Mouse (Mus musculus) fibroblast of lung, adult 2 months (primary cell): Measurements from ENCODE around the gene Acap1.

ENCODE experiments used
- DNase-seq: peaks from one replicate; pipeline ENCODE4 v3.0.0-alpha.2; 2011; ENCODE audit warnings: low read depth

Acap1 gene

DNA sequence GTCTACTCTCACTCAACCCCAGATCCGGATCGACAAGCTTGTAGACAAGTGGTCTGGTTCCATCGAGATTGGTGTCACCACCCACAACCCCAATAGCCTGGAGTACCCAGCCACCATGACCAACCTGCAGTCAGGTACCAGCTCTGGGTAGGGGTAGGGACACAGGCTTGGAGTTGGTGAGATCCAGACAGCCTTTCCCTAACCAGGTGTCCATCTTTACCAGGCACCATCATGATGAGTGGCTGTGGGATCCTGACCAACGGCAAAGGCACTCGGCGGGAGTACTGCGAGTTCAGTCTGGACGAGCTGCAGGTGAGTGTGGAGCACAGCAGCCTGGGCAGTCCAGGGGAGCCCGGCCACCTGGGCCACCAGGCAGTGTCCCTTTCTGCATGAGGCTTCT is 9.0 kb upstream of the Acap1 start:
- DNase-seq = no peak

DNA sequence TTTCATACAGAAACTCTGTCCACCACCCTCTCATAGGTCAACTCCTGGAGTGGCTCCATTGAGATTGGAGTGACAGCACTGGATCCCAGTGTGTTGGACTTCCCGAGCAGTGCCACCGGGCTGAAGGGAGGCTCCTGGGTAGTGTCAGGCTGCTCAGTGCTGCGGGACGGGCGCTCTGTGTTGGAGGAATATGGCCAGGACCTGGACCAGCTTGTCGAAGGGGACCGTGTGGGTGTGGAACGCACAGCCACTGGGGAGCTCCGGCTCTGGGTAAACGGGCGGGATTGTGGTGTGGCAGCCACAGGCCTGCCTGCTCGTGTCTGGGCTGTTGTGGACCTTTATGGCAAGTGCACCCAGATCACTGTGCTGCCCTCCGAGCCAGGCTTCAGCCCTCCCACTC is 7.6 kb upstream of the Acap1 start:
- no peak for DNase-seq

DNA sequence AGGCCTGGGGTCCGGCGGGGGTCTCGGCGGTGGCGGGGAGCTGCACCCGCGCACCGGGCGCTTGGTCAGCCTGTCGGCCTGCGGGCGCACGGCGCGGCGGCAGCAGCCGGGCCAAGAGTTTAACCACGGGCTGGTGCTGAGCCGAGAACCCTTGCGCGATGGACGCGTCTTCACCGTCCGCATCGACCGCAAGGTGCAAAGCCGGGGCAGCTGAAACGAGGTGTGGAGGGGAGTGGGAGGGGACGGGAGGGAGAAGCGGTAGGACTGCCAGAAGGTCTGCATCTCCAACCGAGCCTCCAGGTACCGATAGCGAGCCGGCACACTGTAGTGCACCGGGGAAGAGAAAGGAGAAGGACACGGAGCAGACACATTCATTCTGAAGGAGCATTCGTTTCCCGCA is 6.7 kb upstream of the Acap1 start:
- no peak for DNase-seq

DNA sequence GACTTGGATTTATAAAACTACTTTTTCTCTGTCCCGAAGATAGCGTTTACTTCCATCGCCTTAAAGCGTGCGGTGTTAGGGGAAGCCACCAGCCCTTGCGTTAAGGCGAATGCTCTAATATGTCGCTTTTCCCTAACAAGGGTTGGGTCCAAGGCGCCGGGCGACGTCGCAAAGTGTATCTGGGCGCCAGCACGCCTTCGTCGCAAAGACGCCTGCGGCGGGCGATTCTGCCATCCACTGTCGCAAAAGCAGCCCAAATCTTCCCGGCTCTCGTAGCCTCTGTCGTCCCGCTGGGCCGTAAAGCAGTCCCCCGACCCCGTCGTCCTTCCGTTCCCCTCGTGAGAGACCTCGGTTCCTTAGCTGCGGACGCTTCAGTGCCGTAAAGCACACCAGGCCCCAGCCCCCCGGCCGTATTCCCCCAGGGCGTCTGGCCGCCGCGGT is 6.1 kb upstream of the Acap1 start:
- DNase-seq = peak; percentile 94

DNA sequence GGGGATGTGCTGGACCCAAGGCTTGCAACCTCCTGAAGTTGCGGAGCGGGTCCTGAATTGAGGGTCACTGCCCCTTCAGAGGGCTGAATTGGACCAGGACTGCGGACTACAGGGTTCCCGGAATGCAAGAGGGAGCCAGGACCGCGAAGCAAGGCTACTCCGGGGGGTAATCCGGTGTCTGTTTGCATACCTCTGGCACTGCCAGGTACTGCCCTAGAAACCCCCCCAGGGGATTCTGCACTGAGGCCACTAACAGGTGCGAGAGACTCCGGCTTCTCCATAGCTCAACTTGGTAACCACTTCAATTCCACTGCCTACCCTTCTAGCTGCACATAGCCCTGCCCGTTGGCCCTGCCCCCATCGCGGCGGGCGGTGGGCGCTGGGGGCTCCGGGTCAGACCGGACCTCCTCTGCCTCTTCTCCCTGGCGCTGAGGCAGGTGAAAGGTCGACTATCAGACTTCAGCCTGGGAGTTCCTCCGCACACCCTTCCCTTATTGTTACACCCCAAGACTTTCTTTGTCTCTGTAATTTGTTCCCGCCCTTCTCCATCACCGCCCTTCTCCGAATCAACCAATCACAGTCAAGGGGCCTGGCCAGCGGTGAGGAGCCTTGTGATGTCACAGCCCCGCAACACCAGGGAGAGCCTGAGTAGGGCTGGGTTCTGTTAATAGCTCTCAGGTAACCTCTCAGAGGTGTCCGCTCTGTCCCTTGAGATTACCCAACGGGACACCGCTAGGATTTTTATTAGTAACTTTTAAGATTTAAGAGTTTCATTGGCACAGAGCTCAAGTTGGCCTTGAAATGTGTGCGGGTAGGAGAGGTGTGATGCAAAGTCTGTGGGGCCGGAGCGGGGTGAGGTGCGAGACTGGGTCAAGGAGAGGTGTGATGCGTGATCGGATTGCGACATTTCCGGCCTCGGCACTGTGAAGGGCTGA is 5.4 kb upstream of the Acap1 start, which contains the start of the genes 2810408A11Rik and Neurl4:
2810408A11Rik (minus strand) TSS at position 517 of the 935 bp plus-strand sequence.
Neurl4 (plus strand) TSS at position 602 of the 935 bp plus-strand sequence.
- DNase-seq = peak; percentile 82

DNA sequence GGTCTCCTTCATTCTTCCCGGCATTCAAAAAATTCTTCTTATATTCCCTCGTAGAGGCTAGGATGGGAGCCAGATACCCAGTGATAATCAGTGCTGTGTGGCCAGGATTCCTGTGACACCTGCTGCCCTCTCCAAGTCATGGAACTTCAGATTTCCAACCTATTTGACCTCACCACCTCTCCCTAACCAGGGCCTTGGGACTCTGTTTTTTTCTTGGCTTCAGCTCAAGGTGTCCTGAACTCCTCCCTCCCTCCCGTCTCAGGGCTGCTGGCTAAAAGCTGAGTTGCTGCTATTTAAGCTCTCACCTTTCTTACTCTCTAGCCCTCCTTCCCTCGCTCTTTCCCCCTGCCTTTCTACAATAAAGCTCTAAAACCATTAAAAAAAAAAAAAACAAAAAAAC is 4.5 kb upstream of the Acap1 start:
- DNase-seq = no peak

DNA sequence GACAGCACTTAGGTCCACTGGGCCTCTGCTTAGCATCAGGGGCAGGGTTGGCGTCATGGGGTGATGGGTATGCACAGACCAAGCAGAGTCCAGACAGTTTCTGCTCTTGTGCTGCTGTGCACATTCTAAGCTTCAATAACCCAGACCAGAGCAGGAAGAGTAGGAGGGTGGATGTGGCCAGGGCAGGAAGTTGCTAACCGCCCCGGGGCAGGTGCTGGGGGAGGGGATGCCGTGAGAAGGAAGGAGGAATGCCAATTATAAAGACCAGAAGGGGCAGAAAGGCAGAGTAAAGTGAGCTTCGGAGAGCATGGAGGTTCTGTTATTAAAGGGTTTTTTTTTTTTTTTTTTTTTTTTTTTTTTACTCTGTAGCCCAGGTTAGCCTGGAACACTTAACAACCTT is 668 bp downstream of the Acap1 start:
- no peak for DNase-seq

DNA sequence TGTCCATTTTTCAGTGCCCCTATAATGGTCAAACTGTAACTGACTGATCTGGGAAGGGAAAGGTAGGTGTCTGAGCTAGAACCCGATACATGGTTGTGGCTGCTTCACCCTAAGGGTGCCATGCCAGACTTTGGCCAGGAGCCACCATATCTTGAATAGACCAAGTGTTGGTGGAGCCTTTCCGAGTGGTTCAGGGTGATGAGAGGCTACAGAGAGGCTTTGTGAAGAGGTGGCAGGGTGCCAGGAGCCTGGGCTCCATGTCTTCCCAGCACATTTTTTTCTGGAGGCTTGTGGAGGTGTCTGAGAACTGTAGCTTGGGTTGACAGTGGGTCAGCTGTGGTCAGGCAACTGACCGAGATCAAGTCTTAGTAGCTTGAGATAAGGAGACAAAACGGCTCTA is 3.9 kb downstream of the Acap1 start:
- DNase-seq = no peak

DNA sequence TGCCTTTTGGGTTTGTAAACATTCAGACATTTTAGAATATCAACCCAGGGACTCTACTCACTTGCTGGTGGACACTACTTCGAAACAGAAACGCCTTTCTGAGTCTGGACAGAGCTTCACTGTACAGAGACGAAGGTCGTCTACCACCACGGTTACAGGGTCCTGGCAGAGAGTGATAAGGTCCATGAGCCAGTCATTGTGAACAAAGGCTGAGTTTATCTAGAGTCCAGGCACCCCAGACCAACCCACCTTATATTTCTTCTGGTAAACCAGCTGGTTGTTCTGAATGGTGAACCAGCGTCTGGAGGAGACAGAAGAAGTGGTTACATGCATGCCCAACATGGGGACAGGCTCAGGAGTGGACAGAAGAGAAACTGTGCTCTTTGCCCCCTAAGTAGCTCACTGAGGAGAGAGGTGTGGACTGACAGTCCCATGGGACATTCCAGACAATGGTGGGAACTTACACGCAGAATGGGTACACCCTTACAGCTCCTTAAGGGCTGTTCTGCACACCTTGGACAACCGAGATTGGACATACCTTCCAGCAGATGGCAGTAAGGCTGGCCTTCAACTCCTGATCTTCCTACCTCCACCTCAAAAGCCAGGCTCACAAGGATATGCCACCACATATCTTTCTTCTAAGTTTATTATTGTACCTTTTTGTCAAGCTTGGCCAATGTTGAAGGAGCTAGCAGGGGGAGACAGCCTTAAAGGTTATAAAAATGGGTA is 8.3 kb downstream of the Acap1 start:
- DNase-seq = no peak

DNA sequence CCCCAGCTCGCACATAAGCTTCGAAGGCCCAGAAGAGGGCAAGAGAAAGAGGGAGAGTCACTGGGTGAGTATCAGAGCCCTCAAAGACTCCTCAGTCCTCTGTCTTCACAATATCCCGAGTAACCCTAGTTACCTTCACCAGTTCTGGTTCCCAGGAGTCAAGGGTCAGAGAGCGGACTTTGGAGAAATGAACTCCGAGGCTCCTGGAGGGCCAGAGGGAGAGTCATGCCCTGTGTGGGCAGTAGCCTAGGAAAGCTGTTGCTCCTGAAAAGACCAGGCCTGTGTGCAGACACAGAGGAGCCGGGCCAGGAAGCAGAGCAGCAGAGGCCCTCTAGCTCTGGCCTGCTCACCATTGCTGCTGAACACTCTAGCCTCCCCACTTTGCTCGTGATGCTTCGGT is 10.7 kb downstream of the Acap1 start:
- no peak for DNase-seq

DNA sequence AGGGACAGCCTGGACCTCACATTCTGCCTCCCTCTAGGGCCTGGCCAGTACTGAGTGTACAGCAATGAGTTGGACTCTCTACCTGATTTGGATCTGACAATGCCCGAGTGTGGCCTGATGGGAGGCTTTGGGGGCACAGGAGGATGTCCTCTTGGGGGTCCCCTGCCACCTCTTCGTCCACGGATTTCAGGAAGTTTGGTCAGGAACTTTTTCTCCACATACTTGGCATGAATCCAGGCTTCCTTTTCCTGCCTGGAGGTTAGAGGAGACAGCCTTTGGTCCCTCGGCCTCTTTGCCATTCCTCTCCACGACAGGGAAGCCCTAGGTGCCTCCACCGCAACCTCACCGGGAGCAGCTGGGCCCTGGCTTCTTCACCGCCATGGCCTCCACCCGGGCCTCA is 11.1 kb downstream of the Acap1 start:
- no peak for DNase-seq

DNA sequence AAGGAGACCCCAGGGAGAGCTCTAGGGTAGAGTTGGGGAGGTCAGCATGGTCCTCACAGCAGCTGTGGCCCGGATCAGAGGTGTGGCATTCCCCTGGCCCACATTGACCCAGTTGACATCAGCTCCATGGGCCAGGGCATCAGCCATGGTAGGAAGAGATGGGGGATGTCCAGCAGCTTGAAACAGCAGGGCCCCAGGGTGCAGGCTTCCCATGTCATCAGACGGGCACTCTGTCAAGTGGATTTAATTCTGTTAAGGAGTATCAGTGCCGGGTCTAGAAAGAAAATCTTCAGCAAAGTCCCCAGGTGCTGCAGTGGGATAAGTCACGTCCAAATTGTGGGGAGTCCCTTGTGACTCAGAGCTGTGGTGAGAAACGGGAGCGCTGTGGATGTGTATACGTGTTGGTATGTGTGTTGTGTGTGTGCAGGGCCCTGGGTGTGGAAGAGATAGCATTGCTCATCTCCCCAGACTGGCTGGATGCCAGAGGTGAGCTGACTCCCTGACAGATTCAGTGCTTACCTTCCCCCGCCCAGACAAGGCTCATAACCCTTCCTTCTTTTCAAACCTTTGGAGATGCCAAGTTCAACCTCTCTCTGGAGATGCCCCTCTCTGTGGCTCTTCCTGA is 11.7 kb downstream of the Acap1 start:
- DNase-seq = no peak

DNA sequence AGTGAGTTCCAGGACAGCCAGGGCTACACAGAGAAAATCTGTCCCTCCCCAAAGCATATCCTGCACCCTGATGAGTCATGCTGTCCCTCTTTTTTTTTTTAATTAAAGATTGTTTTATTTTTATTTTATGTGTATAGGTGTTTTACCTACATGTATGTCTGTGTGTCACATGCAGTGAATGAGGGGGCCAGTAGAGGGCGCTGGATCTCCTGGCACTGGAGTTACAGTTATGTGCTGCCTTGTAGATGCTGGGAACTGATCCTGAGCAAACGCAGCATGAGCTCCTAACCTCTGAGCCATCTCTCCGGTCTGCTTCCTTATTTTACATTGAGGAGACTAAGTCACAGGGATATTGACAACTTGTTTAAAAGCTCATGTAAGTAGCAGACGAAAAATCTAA is 12.3 kb downstream of the Acap1 start:
- no peak for DNase-seq

DNA sequence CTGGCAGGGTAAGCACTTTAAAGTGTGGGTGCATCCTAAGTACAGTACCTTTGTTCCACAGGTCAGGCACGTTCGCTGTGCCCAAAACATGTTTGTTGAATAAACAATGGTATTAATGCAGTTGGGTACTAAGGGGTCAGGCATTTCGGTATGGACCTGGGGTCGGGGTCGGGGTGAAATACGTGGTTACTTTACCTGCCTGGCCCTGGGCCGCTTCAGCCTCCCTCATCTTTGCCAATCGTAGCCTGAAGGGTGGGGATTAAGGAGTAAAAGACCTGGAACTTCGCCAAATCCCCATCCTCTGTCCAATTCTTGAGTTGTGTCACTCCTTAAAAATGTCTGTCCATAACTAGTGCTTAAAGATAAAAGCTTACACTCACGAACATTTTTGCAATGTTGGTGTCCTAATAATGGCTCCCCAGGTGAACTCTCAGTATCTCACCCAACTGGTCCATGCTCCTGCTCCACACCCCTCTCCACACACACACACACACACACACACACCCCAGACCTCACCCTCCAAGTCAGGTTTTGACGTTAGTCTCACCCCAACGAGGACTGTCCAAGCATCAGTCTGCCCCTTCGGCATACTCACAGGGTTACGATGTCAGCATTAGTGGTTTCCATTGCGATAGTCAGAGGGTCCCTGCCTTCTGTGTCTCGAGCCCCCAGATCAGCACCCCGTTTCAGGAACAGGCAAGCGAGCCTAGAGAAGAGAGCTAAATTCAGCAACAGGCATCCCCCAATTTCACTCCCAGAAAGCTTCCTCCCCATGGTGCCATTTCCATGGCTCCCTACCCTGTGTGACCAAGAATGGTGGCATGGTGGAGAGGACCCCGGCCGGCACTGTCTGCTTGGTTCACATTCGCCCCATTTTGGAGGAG is 13.3 kb downstream of the Acap1 start:
- no peak for DNase-seq

DNA sequence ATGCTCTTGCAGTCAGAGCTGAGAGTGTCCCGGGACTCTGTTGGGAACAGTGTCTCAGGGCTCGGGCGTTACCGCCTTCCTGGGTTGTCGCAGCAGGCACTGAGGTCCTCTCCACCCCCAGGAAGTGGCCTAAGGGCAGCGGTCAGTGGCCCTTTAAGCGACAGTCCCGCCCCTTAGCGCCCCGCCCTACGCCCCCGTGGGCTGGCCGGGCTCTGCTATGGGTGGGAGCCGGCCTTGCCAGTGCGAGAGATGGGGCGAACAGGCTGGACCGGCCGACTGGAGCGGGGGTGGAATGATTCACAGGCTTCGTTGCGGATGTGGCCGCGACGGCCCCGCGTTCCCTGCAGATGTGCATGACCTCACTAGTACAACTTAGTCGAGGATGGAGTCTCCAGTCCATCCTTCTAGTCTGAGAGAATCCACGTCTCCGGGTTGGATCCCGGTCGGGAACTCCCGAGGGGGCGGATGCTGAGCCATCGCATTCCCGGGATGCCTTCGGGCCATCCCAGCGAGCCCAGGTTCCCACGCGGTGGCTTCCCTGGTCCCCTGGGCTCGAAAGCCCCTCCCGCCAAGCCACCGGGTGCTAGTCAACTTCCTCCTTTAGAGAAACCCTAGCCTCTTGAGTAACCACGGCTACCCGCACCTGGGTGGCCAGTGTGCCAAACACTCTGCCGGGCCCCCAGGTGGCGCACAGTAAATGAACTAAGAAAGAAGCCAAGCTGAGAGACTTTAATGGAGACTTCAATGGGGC is 14.3 kb downstream of the Acap1 start, which contains the start of gene Kctd11:
Kctd11 (minus strand) TSS at position 554 of the 751 bp plus-strand sequence.
- DNase-seq = peak; percentile 89

DNA sequence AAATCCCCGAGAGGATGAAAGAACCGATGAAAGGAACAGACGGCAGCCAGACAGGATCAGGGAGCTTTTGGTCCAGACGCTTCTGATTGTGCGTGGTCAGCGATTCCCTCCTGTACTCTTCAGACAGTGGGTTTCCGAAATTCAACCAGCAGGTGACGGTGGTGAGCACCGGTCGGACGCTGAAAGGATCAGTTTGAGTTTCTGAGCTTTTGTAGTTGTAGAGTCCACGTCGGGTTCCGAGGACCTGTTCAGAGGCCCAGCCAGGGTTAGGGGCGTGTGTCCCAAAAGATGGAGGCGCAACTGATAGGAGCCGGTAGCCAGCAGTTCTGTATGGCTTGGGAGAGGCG is 14.9 kb downstream of the Acap1 start:
- peak; percentile 77 for DNase-seq

DNA sequence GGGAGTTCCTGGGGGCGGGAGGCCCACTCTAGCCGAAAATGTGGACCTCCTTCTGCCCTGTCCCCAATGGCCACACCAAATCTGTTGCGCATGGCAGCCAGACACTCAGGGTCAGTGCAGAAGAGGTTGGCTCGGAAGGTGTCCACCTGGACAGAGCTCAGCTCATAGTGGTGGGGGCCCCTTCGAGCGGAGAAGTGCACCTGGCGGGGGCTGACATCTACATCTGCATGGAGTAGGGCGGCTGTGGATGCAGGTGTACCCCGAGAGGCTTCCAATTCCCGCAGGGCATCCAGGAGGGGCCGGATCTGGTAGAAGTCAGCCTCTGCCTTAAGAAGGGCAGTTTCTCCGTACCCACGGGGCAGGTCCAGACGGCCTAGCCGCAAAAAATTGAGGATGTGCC is 15.6 kb downstream of the Acap1 start:
- DNase-seq = no peak

DNA sequence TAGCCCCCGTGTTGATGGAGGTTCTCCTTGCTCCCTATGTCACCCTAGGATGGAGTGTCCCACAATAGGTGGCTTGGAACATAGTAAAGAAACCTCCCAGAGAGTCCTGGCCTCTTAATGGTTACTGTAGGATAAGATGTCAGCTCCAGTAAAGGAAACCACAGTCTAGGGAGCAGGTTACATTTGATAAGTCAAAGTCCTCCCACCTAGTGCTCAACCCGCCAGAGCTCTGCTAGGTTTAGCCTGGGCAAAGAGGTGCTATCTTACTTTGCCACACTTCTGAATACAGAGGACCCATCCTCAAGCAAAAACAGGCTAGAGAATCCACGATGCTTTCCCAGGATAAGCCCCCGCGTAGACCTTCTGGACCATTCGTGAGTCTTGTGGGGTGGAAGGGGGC is 16.4 kb downstream of the Acap1 start:
- DNase-seq = no peak

DNA sequence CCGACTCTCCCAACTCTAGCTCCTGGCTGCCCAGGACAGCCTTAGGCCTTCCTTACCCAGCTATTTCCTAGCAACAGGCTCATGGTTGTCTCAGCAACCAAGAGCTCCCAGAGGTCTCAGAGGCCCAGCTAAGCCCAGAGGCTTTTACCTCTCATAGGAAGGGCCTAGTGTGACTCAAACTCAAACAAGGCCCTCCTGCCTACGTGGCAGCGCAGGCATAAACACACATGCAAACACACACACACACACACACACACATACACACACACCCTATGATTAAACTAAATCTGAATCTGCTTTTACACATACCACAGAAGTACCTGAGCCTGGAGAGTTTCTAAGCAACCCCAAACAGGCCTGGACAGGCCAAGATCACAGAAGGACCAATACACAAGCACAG is 16.9 kb downstream of the Acap1 start:
- no peak for DNase-seq

DNA sequence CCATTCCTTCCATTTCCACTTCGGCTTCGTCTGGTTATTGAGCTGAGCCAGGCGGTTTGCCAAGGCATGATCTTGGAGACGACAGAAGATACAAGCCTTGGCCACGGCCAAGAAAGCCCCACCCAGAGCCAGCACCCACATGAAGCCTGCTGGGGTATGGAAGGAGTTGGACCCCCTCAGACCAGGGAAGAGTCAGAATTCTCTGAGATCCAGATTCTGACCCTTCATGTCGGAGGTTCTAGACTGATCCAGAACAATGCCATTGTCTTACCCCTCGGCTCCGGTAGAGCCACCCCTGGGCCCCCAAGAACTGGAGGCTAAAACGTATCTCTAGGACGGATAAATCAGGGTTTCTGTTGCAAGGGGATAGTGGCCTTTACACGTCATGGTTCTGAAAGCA is 17.5 kb downstream of the Acap1 start, which contains the start of gene Tmem95:
Tmem95 (minus strand) TSS at position 141 of the 400 bp plus-strand sequence.
- no peak for DNase-seq

DNA sequence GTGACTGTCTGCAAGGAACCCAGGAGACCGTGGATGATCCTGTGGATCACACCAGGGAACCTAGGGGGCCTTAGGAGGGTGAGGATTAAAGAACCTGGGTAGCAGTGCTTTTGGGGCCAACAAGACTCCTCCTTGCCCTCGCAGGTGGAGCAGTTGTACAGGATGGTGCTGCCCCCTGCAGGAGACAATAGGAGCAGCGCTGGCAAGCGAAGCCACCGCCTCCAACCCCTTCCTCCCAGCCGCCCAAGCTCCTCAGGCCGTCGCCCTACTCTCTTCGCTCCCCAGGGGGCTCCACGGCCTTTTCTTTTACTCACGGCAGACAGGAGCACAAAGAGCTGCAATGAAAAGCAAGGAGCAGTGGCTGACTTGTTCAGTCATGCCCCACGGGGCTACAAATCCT is 18.5 kb downstream of the Acap1 start:
- peak; percentile 84 for DNase-seq
